Mouse (Mus musculus) small intestine, adult 2 months (tissue): Measurements from ENCODE around the gene Mypop. TPM values are rescaled to one million over a fixed set of nuclear protein-coding genes. Genes with fewer than 3 reads are reported as not detected.

Source experiments
- H3K27ac ChIP-seq: fragments of 200-500 bp; 2 replicates; pipeline ENCODE4 v1.5.1; 2012; ENCODE audit warnings: low read depth, low read length, control low read depth, inconsistent platforms; ENCODE audit not compliant: insufficient read depth
- H3K27me3 ChIP-seq: fragments of 200-500 bp; 2 replicates; pipeline ENCODE4 v1.6.1; 2012; ENCODE audit warnings: mild to moderate bottlenecking, moderate library complexity, low read length, inconsistent platforms; ENCODE audit not compliant: control insufficient read depth, insufficient read depth
- H3K36me3 ChIP-seq: fragments of 200-500 bp; 2 replicates; pipeline ENCODE4 v1.6.1; 2012; ENCODE audit warnings: mild to moderate bottlenecking, low read length, control low read depth, inconsistent platforms; ENCODE audit not compliant: control insufficient read depth, insufficient read depth
- H3K4me1 ChIP-seq: fragments of 200-500 bp; 2 replicates; pipeline ENCODE4 v1.6.1; 2012; ENCODE audit warnings: low read length, inconsistent platforms, mixed read lengths; ENCODE audit not compliant: control insufficient read depth, insufficient read depth, insufficient read length
- H3K4me3 ChIP-seq: fragments of 200-500 bp; 2 replicates; pipeline ENCODE4 v1.5.1; 2012; ENCODE audit warnings: low read depth, mild to moderate bottlenecking, control low read depth, inconsistent platforms, low read length, moderate library complexity
- CTCF ChIP-seq: fragments of 200-500 bp; IDR thresholded peaks from 2 replicates; pipeline ENCODE4 v1.5.1; 2012; ENCODE audit warnings: low read depth, mild to moderate bottlenecking, control low read depth, inconsistent platforms, low read length, moderate library complexity, mixed read lengths; ENCODE audit not compliant: insufficient replicate concordance, insufficient read length; ENCODE audit errors: extremely low read depth
- POLR2A ChIP-seq: fragments of 200-500 bp; IDR thresholded peaks from 2 replicates; pipeline ENCODE4 v1.6.1; 2012; ENCODE audit warnings: low read depth, mild to moderate bottlenecking, control low read depth, inconsistent platforms, low read length, moderate library complexity
- WGBS: fragments of 180-500 bp; shearing (Covaris S2); methylation state at CpG from one replicate; pipeline ENCODE4 v1.1.7; 2018; 5-methylcytosine and 5-hydroxymethylcytosine counted together
- polyA plus RNA-seq: library from polyadenylated mRNA; depleted of rRNA; stranded (reverse); fragments of >200 nt; gene quantifications from 2 replicates; pipeline ENCODE4 v1.2.3, GENCODE M21; 2012; rRNA removed

The Mypop gene
- polyA plus RNA-seq, 1 experiment, result 2.3 TPM

- Histone ChIP-seq H3K27ac (no peak overlapping the region), H3K27me3 (no peaks in the 10 kb centered on the region), H3K4me1 (no peaks in the 10 kb centered on the region), H3K4me3 (no peak overlapping the region), H3K36me3 (peaks cover 52% of the 10 kb centered on the region)
- TF ChIP-seq CTCF (no peak), POLR2A (no peak)
- WGBS, result 75% methylated on average over 4 of the region's 4 CpGs
Measured at GRCm38 (mm10) chr7:19051161-19051560, 60.1 kb downstream of the Mypop start.

Other genes with a start within 250 kb of the Mypop start
- 0.08 TPM in 1 of 2 replicates, not detected in the other for gene Psg19, start 192.7 kb upstream of the Mypop start, polyA plus RNA-seq
- not detected in 2 replicates for gene Psg17, start 169.6 kb upstream of the Mypop start, polyA plus RNA-seq
- 1.9 and 2.2 TPM in 2 replicates for gene Mill2, start 151.3 kb upstream of the Mypop start, polyA plus RNA-seq
- 268 and 499 TPM in 2 replicates for gene Pglyrp1, start 119.9 kb upstream of the Mypop start, polyA plus RNA-seq
- 11.1 and 21.4 TPM in 2 replicates for gene Ccdc61, start 80.8 kb upstream of the Mypop start, polyA plus RNA-seq
- gene Nova2, start 65.4 kb upstream of the Mypop start, polyA plus RNA-seq, result 0.41 and 0.55 TPM in 2 replicates
- gene Nanos2, start 3.8 kb upstream of the Mypop start, polyA plus RNA-seq, result not detected in 2 replicates
- gene Irf2bp1, start 12.8 kb downstream of the Mypop start, polyA plus RNA-seq, result 17.0 and 25.8 TPM in 2 replicates
- gene Foxa3, start 32.3 kb downstream of the Mypop start, polyA plus RNA-seq, result 17.8 and 19.9 TPM in 2 replicates
- 50.4 and 71.8 TPM in 2 replicates for gene Sympk, start 33.1 kb downstream of the Mypop start, polyA plus RNA-seq
- gene Rsph6a, start 63.4 kb downstream of the Mypop start, polyA plus RNA-seq, result not detected in 2 replicates
- 13.9 and 16.3 TPM in 2 replicates for gene Dmwd, start 85.0 kb downstream of the Mypop start, polyA plus RNA-seq
- 353 and 387 TPM in 2 replicates for gene Dmpk, start 92.6 kb downstream of the Mypop start, polyA plus RNA-seq
- gene Six5, start 103.3 kb downstream of the Mypop start, polyA plus RNA-seq, result 14.1 and 14.5 TPM in 2 replicates
- gene Gm4969, start 127.1 kb downstream of the Mypop start, polyA plus RNA-seq, result not detected in 2 replicates
- gene Fbxo46, start 128.6 kb downstream of the Mypop start, polyA plus RNA-seq, result 6.1 and 14.9 TPM in 2 replicates
- 5.5 and 6.6 TPM in 2 replicates for gene Qpctl, start 158.0 kb downstream of the Mypop start, polyA plus RNA-seq
- gene Snrpd2, start 158.5 kb downstream of the Mypop start, polyA plus RNA-seq, result 13.2 and 25.8 TPM in 2 replicates
- gene Gipr, start 174.9 kb downstream of the Mypop start, polyA plus RNA-seq, result 0.53 and 0.62 TPM in 2 replicates
- 15.8 and 17.2 TPM in 2 replicates for gene Eml2, start 185.2 kb downstream of the Mypop start, polyA plus RNA-seq
- 3.8 and 4.4 TPM in 2 replicates for gene Gpr4, start 221.3 kb downstream of the Mypop start, polyA plus RNA-seq
- 17.1 and 34.6 TPM in 2 replicates for gene Opa3, start 237.1 kb downstream of the Mypop start, polyA plus RNA-seq